ENCODE assay signal across 12 mouse cellular contexts in the genomic region with DNA sequence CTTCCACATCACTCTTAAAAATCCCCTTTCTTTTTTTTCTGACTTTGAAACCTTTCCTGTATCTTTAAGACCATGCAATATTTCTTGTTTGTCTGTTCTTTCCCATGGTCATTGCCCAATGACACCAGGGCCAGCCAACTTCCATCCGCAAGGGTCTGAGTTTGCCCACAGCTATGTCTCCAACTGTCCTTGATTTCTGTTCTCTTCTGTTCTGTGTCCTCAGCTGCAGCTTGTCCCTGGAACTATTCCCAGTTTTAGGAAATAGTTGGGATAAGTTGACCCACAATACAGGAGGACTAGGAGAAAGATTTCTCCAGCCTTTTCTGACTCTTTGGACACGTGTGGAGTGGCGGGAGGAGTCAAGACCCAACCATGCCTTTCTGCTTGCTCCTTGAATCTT. TPM values are rescaled to one million over a fixed set of nuclear protein-coding genes. Genes with fewer than 3 reads are reported as not detected.
DNase-seq lines count a peak whose midpoint lies in the region; ATAC-seq lines count a peak whose summit lies in the region.
"Had no signal": no experiment of that assay in that cellular context is flagged by ENCODE, and none has a peak within 500 bp of the region (broad histone marks: within the 10 kb centered on the region; RNA-seq: fewer than 3 reads in every experiment).

No protein-coding gene starts in this region.

- no peaks in the 10 kb centered on the region for H3K27me3 ChIP-seq in kidney, embryonic 16.5 days (ENCODE audit: insufficient read depth, low read length)
- no peaks in the 10 kb centered on the region for H3K27me3 ChIP-seq in hindbrain, embryonic 11.5 days (ENCODE audit: control insufficient read depth, insufficient read depth, low read length)
- H3K27me3 ChIP-seq: hindbrain, embryonic 15.5 days; liver, embryonic 15.5 days; stomach, embryonic 15.5 days had no signal

- ATAC-seq in kidney, embryonic 16.5 days (ENCODE audit: low FRiP score, low TSS enrichment): no peak
- ATAC-seq in hindbrain, embryonic 11.5 days (ENCODE audit: low FRiP score): no peak

- H3K36me3 ChIP-seq in kidney, embryonic 16.5 days (ENCODE audit: insufficient read depth, low read length): no peaks in the 10 kb centered on the region
- no peaks in the 10 kb centered on the region for H3K36me3 ChIP-seq in hindbrain, embryonic 11.5 days (ENCODE audit: control insufficient read depth, insufficient read depth, low read length)
- H3K36me3 ChIP-seq: hindbrain, embryonic 15.5 days; liver, embryonic 15.5 days; stomach, embryonic 15.5 days had no signal

- H3K4me2 ChIP-seq in kidney, embryonic 16.5 days (replicated peaks; ENCODE audit: low read depth, low read length): no peak overlapping the region
- no peak overlapping the region for H3K4me2 ChIP-seq in hindbrain, embryonic 11.5 days (replicated peaks; ENCODE audit: low read depth, low read length)
- H3K4me2 ChIP-seq: hindbrain, embryonic 15.5 days; liver, embryonic 15.5 days; stomach, embryonic 15.5 days had no signal

- no peak overlapping the region for H3K27ac ChIP-seq in kidney, embryonic 16.5 days (ENCODE audit: low read length)
- no peak overlapping the region for H3K27ac ChIP-seq in hindbrain, embryonic 11.5 days (ENCODE audit: low read depth, low read length)
- H3K27ac ChIP-seq: hindbrain, embryonic 15.5 days; liver, embryonic 15.5 days; stomach, embryonic 15.5 days had no signal

- no peaks in the 10 kb centered on the region for H3K9me3 ChIP-seq in kidney, embryonic 16.5 days (ENCODE audit: low read length)
- H3K9me3 ChIP-seq in hindbrain, embryonic 11.5 days (ENCODE audit: control insufficient read depth, low read length): no peaks in the 10 kb centered on the region
- H3K9me3 ChIP-seq: hindbrain, embryonic 15.5 days; liver, embryonic 15.5 days; stomach, embryonic 15.5 days had no signal

- DNase-seq in ovary, adult 18-20 months (ENCODE audit: low spot score): peak; percentile 66
- no peak for DNase-seq in ovary, postnatal 10 days (ENCODE audit: low spot score)
- DNase-seq in adrenal gland, postnatal 36 days: peak; percentile 62 to 74
- DNase-seq in heart, postnatal 14 days: peak; percentile 9 to 21
- DNase-seq in retina, embryonic 14.5 days (ENCODE audit: low spot score): no peak
- DNase-seq in hindbrain, embryonic 11.5 days (ENCODE audit: low spot score): no peak
- DNase-seq: kidney, adult 8-10 months had no signal

- H3K9ac ChIP-seq in kidney, embryonic 16.5 days (replicated peaks; ENCODE audit: low read length): no peak overlapping the region
- no peak overlapping the region for H3K9ac ChIP-seq in hindbrain, embryonic 11.5 days (ENCODE audit: low read depth, low read length)
- H3K9ac ChIP-seq: hindbrain, embryonic 15.5 days; liver, embryonic 15.5 days; stomach, embryonic 15.5 days had no signal

- no peaks in the 10 kb centered on the region for H3K4me1 ChIP-seq in kidney, embryonic 16.5 days (ENCODE audit: insufficient read depth, low read length)
- H3K4me1 ChIP-seq in hindbrain, embryonic 11.5 days (replicated peaks; ENCODE audit: control insufficient read depth, insufficient read depth, low read length): no peaks in the 10 kb centered on the region
- H3K4me1 ChIP-seq: hindbrain, embryonic 15.5 days; liver, embryonic 15.5 days; stomach, embryonic 15.5 days had no signal

- no peak overlapping the region for H3K4me3 ChIP-seq in kidney, embryonic 16.5 days (ENCODE audit: low read length)
- H3K4me3 ChIP-seq in hindbrain, embryonic 11.5 days (ENCODE audit: low read depth, low read length): no peak overlapping the region
- H3K4me3 ChIP-seq: erythroblast, embryonic 14.5 days; hindbrain, embryonic 15.5 days; liver, embryonic 15.5 days; stomach, embryonic 15.5 days had no signal

- intact Hi-C loops in heart, postnatal 14 days (cut with DNase I): no loop called here

- 88% methylated on average over 3 of the region's 3 CpGs for WGBS in kidney, embryonic 16.5 days
- 88% methylated on average over 3 of the region's 3 CpGs for WGBS in hindbrain, embryonic 11.5 days

RNA-seq across cellular contexts. Expression of gene Mocs2, which starts 57.1 kb away (rescaled TPM):
- 100 to 1,000 TPM; 152 to 180 TPM for total RNA-seq in adrenal gland, postnatal 36 days (2021)
- total RNA-seq in heart, postnatal 14 days (2021): 10 to 100 TPM; 52.5 to 54.7 TPM
- 80.9 and 86.7 TPM in 2 replicates for polyA plus RNA-seq in kidney, embryonic 16.5 days (2015; fragmentation: Nextera tagmentation; extraction: Ambion mirVana)
- 80.3 and 83.4 TPM in 2 replicates for polyA plus RNA-seq in hindbrain, embryonic 11.5 days (2014; fragmentation: Nextera tagmentation; extraction: Ambion mirVana)

Comparison
In these comparisons a context has a peak if more than half of its experiments do, and no peak if none do; other contexts are left out.
1. DNase-seq: peak in ovary, adult 18-20 months (single experiment), adrenal gland, postnatal 36 days (2 of 2) and heart, postnatal 14 days (2 of 2); none in ovary, postnatal 10 days (single experiment), retina, embryonic 14.5 days (single experiment) and hindbrain, embryonic 11.5 days (single experiment).